Mouse (Mus musculus) B cell, adult 2 months (primary cell): ENCODE data around the gene Ppp1r18.

ENCODE experiments used
- DNase-seq, 2 experiments: peaks; one replicate each; pipeline ENCODE4 v3.0.0; 2022

Gene Ppp1r18

GRCm38 (mm10) chr17:35865481-35866280, at the start of gene Ppp1r18:
Gene Ppp1r18 (plus strand): TSS chr17:35865593.
- peak; percentile 58 to 61 for DNase-seq

GRCm38 (mm10) chr17:35815836-35816235, 49.6 kb upstream of the Ppp1r18 start:
- DNase-seq, result no peak

GRCm38 (mm10) chr17:35816686-35817085, 48.7 kb upstream of the Ppp1r18 start:
- DNase-seq, result no peak

- DNase-seq, result no peak
Measured at GRCm38 (mm10) chr17:35817226-35817625, 48.2 kb upstream of the Ppp1r18 start.

GRCm38 (mm10) chr17:35820111-35820510, 45.3 kb upstream of the Ppp1r18 start:
- DNase-seq, result no peak

GRCm38 (mm10) chr17:35821439-35822430, 43.7 kb upstream of the Ppp1r18 start, which contains the start of gene Ier3:
Gene Ier3 (plus strand): TSS chr17:35821684.
- DNase-seq, result peak; percentile 31 to 39

GRCm38 (mm10) chr17:35822564-35822963, 42.8 kb upstream of the Ppp1r18 start:
- DNase-seq, result peak in 1 of 2 experiments; percentile 7

GRCm38 (mm10) chr17:35822964-35823937, 42.1 kb upstream of the Ppp1r18 start, which contains the start of gene Flot1:
Gene Flot1 (plus strand): TSS chr17:35823230.
- DNase-seq, result peak; percentile 78 to 80

DNA sequence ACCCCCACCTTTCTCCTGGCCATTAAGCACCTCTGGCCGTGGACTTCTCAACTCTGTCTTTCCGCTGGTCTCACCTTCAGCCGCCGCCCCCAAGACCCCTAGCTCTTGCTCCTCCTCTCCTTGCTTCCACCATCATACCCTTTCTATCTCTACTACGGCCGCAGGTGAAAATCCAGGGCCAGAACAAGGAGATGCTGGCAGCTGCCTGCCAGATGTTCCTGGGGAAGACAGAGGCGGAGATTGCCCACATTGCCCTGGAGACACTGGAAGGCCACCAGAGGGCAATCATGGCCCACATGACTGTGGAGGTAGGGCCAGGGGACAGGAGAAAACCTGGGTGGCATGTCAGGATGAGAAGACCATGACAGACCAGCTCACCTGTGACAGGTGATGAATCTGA, 41.0 kb upstream of the Ppp1r18 start:
- DNase-seq, result no peak

DNA sequence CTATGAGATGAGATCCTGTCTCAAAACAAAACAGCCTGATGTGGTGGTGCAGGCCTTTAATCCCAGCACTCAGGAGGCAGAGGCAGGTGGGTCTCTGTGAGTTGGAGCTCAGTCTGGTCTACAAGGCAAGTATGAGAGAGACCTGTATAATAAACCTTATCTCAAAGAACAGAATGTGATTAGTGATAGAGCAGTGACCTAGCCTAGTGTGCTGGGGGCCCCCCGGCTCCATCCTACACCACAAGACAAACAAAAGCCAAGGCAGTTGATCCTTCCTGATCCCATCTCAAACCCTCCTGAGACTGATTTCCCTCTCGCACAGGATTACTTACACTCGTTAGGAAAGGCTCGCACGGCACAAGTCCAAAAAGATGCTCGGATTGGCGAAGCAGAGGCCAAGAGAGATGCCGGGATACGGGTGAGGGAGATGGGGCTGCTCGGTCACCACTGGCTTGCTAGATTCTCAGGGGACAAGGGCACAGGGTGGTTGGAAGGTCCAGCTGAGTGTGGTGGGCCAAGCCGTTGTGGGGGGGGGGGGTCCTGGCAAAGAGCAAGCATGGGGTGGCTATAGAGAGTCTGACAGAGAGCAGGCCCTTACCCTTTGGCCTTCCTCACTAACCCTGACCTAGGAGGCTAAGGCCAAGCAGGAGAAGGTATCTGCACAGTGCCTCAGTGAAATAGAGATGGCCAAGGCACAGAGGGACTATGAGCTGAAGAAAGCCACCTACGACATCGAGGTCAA, 40.1 kb upstream of the Ppp1r18 start:
- no peak for DNase-seq

GRCm38 (mm10) chr17:35829737-35830136, 35.7 kb upstream of the Ppp1r18 start:
- DNase-seq, result peak; percentile 92

- no peak for DNase-seq
Measured at GRCm38 (mm10) chr17:35832400-35833238, 32.8 kb upstream of the Ppp1r18 start.

DNA sequence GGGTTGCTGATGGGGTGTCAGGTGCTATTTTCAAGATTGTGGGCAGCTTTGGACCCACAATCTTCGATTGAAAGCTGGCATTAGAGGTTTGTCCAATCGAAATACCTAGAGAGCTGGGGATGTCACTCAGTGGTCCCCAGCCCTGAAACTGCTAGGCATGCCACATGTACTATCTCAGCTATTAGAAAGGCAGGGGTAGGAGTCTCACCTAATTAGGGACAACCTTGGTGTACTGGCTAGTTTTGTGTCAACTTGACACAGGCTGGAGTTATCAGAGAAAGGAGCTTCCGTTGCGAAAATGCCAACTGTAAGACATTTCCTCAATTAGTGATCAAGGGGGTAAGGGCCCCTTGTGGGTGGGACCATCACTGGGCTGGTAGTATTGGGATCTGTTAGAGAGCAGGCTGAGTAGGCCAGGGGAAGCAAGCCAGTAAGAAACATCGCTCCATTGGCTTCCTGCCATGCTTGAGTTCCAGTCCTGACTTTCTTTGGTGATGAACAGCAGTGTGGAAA, 32.1 kb upstream of the Ppp1r18 start:
- DNase-seq, result no peak

- no peak for DNase-seq
Measured at GRCm38 (mm10) chr17:35833894-35834293, 31.5 kb upstream of the Ppp1r18 start.

DNA sequence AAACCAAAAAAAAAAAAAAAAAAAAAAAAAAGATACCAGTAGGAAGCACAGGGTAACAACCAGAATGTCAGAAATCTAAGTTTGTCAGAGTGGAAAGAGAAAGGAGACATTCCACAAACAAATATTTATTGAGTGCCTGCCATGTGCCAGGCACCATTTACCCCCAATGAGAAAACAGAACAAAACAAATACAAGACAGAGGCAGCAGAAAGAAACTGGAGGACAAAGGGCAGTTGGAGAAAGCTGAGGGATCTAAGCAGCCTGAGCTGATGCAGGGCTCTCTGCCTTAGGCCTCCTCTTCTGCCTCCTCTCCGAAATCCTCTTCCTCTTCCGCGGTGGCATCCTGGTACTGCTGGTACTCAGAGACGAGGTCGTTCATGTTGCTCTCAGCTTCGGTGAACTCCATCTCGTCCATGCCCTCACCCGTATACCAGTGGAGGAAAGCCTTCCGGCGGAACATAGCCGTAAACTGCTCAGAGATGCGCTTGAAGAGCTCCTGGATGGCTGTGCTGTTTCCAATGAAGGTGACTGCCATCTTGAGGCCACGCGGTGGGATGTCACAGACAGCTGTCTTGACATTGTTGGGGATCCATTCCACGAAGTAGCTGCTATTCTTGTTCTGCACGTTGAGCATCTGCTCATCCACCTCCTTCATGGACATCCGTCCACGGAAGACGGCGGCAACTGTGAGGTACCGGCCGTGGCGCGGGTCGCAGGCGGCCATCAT, 30.5 kb upstream of the Ppp1r18 start:
- DNase-seq, result no peak

GRCm38 (mm10) chr17:35835424-35836140, 29.8 kb upstream of the Ppp1r18 start:
- no peak for DNase-seq

DNA sequence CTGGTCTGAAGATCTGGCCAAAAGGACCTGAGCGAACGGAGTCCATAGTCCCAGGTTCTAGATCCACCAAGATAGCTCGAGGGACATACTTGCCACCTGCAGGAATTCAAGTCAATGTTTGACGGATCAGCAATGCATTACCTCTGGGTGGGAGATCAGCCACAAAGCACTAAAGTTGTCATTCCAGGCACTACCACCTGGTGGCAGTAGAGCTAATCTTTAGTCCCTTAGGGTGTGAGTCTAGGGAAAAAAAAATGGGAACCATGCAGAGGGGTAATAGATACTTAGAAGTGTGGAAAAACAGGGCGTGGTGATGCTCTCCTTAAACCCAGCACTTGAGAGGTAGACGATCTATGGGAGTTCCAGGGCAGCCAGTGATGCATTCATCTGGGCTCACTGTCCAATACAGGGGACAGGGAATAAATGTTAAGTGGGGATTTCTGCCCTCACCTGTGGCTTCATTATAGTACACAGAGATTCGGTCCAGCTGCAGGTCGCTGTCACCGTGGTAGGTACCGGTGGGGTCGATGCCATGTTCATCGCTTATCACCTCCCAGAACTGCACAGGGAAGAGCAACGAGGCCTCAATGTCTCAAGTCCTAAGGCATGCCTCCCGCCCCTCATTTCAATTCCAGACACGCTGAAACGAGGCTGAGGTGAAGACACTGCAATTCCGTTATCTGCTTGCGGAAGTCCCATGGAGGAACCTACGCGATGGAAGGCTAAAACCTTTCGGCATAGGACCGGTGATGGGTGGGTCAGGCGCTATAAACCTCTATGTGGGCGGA, 29.0 kb upstream of the Ppp1r18 start:
- peak; percentile 86 to 89 for DNase-seq

- DNase-seq, result peak; percentile 64 to 70
Measured at GRCm38 (mm10) chr17:35836991-35837422, 28.4 kb upstream of the Ppp1r18 start.
